Mouse (Mus musculus) small intestine, adult 2 months (tissue): ENCODE data around the gene Psme2.

Experiments used
- CTCF ChIP-seq: fragments of 200-500 bp; IDR thresholded peaks from 2 replicates; pipeline ENCODE4 v1.5.1; 2012; ENCODE audit warnings: low read depth, mild to moderate bottlenecking, control low read depth, inconsistent platforms, low read length, moderate library complexity, mixed read lengths; ENCODE audit not compliant: insufficient replicate concordance, insufficient read length; ENCODE audit errors: extremely low read depth
- POLR2A ChIP-seq: fragments of 200-500 bp; IDR thresholded peaks from 2 replicates; pipeline ENCODE4 v1.6.1; 2012; ENCODE audit warnings: low read depth, mild to moderate bottlenecking, control low read depth, inconsistent platforms, low read length, moderate library complexity

DNA sequence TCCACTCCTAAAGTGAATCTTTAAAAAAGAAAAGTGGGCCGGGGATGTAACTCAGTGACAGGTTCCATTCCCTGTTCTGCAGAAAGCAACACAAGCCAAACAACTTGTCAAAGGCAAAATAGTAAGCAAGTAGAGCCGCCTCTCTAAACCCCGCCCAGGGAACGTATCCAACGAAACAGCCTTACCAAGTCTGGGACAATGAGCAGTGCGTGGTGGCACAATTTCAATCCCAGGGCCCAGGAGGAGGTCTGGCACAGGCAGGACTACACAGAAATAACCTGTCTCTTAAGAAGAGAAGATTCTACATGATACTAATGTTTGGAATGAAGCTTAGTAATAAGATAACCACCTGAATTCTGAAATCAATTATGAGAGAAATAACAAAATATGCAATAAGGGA, 40.7 kb downstream of the Psme2 start:
- TF ChIP-seq CTCF: no peak
- no peak for TF ChIP-seq POLR2A
